In genomic region chr2:28067821-28068536, GRCm38 (mm10) we compare ENCODE assay signal across 9 mouse cellular contexts. TPM values are rescaled to one million over a fixed set of nuclear protein-coding genes. Genes with fewer than 3 reads are reported as not detected.
A peak's percentile ranks its signal among the peaks of the same experiment; 100 is the strongest.
DNase-seq lines count a peak whose midpoint lies in the region; ATAC-seq lines count a peak whose summit lies in the region.
"Had no signal": no experiment of that assay in that cellular context is flagged by ENCODE, and none has a peak within 500 bp of the region (broad histone marks: within the 10 kb centered on the region; RNA-seq: fewer than 3 reads in every experiment).

No protein-coding gene starts in this region.

- H3K36me3 ChIP-seq in liver, embryonic 11.5 days (ENCODE audit: control insufficient read depth, insufficient read depth, low read length) = no peaks in the 10 kb centered on the region

- peaks cover 12% of the 10 kb centered on the region for H3K4me1 ChIP-seq in liver, embryonic 11.5 days (replicated peaks; ENCODE audit: control insufficient read depth, insufficient read depth, low read length)

- no peak overlapping the region for H3K4me3 ChIP-seq in liver, embryonic 11.5 days (ENCODE audit: low read depth, low read length)

- no peak overlapping the region for H3K9ac ChIP-seq in liver, embryonic 11.5 days (ENCODE audit: low read depth, low read length)

- H3K4me2 ChIP-seq in liver, embryonic 11.5 days = no peak overlapping the region

- peak; percentile 13 for DNase-seq in layer of hippocampus, adult 11-12 months (ENCODE audit: low spot score)
- DNase-seq in layer of hippocampus, adult 8-10 months (ENCODE audit: low spot score in 2 of 2) = no peak
- DNase-seq in MEL-GATA-1-ER (ENCODE audit: extremely low read depth, low read depth) = peak; percentile 78
- peak; percentile 37 to 54 for DNase-seq in cerebellum, postnatal 14 days
- no peak for DNase-seq in liver, embryonic 11.5 days (ENCODE audit: low spot score)
- no peak for DNase-seq in urinary bladder, postnatal 4 days (ENCODE audit: low spot score in 2 of 2)
- DNase-seq in kidney, postnatal 14 days = no peak
- no peak for DNase-seq in ovary, postnatal 36 days (ENCODE audit: low spot score)
- DNase-seq: lung, adult 18-20 months had no signal

- H3K27me3 ChIP-seq in liver, embryonic 11.5 days (replicated peaks; ENCODE audit: control insufficient read depth, insufficient read depth, low read length) = no peaks in the 10 kb centered on the region

- WGBS in liver, embryonic 11.5 days = 93% methylated on average over 2 of the region's 2 CpGs

- H3K9me3 ChIP-seq in liver, embryonic 11.5 days (ENCODE audit: control insufficient read depth, low read length) = no peaks in the 10 kb centered on the region

- peak; percentile 73 for ATAC-seq in liver, embryonic 11.5 days (replicated peaks; ENCODE audit: low FRiP score)

- H3K27ac ChIP-seq in liver, embryonic 11.5 days (ENCODE audit: low read depth, low read length) = peak overlapping the region; percentile 40; the same call in 1 of the 2 replicates

RNA-seq across cellular contexts. Expression of gene Fcnb, which starts 16.7 kb away (rescaled TPM):
- total RNA-seq in layer of hippocampus, adult 8-10 months (2022) = not detected
- 4.1 and 5.6 TPM in 2 replicates for polyA plus RNA-seq in liver, embryonic 11.5 days (2014; fragmentation: Nextera tagmentation; extraction: Ambion mirVana)

Comparison
In these comparisons a context has a peak if more than half of its experiments do, and no peak if none do; other contexts are left out.
1. DNase-seq: peak in layer of hippocampus, adult 11-12 months (single experiment), MEL-GATA-1-ER (single experiment) and cerebellum, postnatal 14 days (2 of 2); none in layer of hippocampus, adult 8-10 months (0 of 2), liver, embryonic 11.5 days (single experiment), urinary bladder, postnatal 4 days (0 of 2), kidney, postnatal 14 days (single experiment) and ovary, postnatal 36 days (single experiment).